Mouse (Mus musculus): ENCODE measurements at regions not wholly inside any gene's neighbourhood (a gene's known extent, or its start where the extent isn't known, plus 50 kb on each side); places are given as distances from the start of the nearest gene placed in this dataset.

DNA sequence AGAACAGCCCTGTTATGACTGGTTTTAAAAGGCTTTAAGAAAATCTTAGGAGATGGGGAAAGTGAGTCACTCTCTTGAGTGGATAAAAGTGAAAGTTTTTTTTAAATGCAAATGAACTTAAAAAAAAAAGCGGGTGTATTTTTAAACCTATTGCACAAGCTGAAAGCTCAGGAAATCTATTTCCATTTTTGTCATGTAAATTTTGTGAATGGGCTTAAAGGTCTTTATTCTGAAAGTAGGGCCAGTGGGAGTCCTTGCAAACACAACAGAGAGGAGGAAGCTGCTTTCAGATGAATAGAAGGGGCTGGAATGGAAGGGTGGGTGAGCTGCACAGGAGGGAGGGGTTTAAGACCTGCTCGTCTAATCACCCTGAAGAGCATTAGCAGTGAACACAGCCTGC lies 62.9 kb downstream of the Fam84a start:
- TF ChIP-seq CTCF (IDR thresholded peaks at IDR 0.05; ENCODE audit: control insufficient read depth, insufficient read depth, insufficient read length) (no peak), MAX (IDR thresholded peaks at IDR 0.05) (no peak), USF1 (IDR thresholded peaks at IDR 0.05; ENCODE audit: low read depth) (no peak), CEBPB (IDR thresholded peaks at IDR 0.05; ENCODE audit: low read depth) (no peak), MYOG (IDR thresholded peaks at IDR 0.05; ENCODE audit: control insufficient read depth, extremely low read depth, insufficient read length) (no peak), MYOD1 (IDR thresholded peaks at IDR 0.05; ENCODE audit: control insufficient read depth, insufficient read length, low read depth) (no peak), FOSL1 (IDR thresholded peaks at IDR 0.05; ENCODE audit: insufficient read depth, low read length, poor library complexity, severe bottlenecking) (no peak)

All from C2C12 (cell line).